Mouse (Mus musculus): Measurements from ENCODE around the gene St6galnac5. TPM values are rescaled to one million over a fixed set of nuclear protein-coding genes. Genes with fewer than 3 reads are reported as not detected.

Gene St6galnac5
- polyA plus RNA-seq, 1 experiment = 0.03 TPM

DNA sequence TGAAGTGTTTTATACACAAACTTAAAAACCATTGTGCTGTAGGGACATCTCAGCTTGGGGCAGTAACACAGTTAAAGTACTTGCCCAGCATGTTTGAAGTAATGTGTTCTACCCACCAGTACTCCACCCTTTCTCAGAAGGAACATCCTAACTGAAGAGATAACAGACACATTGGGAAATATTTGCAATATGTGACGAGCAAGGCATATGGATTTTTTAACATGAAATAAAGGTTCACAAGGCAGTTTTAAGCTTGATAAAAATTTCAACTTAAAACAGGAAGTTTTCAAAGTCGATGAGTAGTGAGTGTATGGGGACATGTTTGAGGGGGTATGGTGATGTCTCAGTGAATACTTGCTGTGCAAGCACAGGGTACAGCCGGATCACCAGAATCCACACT, 45.7 kb downstream of the St6galnac5 start:
- Histone ChIP-seq H3K4me3 (replicated peaks) (no peak overlapping the region), H3K9me3 (peaks cover 12% of the 10 kb centered on the region), H3K27me3 (replicated peaks) (peaks cover 1% of the 10 kb centered on the region), H3K4me1 (peaks cover 60% of the 10 kb centered on the region), H3K36me3 (replicated peaks; ENCODE audit: low read length) (peaks cover 19% of the 10 kb centered on the region)
- TF ChIP-seq FLI1 (IDR thresholded peaks at IDR 0.05; ENCODE audit: low read length) (no peak), GATA1 (IDR thresholded peaks at IDR 0.05; ENCODE audit: borderline replicate concordance, low read length) (no peak)

GRCm38 (mm10) chr3:152933737-152934136, 48.3 kb downstream of the St6galnac5 start:
- H3K27me3 ChIP-seq (replicated peaks) = peaks cover 1% of the 10 kb centered on the region
- H3K4me3 ChIP-seq (replicated peaks) = no peak overlapping the region
- TF ChIP-seq FLI1 (IDR thresholded peaks at IDR 0.05; ENCODE audit: low read length) (no peak), GATA1 (IDR thresholded peaks at IDR 0.05; ENCODE audit: borderline replicate concordance, low read length) (no peak)
- peaks cover 62% of the 10 kb centered on the region for H3K4me1 ChIP-seq
- H3K9me3 ChIP-seq = peaks cover 13% of the 10 kb centered on the region
- peaks cover 25% of the 10 kb centered on the region for H3K36me3 ChIP-seq (replicated peaks; ENCODE audit: low read length)

DNA sequence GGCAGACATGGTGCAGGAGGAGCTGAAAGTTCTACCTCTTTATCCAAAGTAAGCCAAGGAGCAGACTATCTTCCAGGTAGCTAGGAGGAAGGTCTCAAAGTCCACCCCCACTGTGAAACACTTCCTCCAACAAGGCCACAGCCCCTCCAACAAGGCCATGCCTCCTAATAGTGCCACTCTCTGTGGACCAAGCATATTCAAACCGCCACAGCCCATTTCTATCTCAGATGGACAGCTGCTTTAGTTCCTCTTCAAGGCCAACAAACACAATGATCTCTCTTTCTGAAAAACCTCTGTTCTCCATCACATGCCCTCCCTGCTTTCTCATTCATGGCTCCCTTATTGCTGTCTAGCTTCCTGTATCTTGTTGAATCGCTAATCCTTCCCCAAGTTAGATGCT, 49.5 kb downstream of the St6galnac5 start:
- H3K36me3 ChIP-seq (replicated peaks; ENCODE audit: low read length) = peaks cover 25% of the 10 kb centered on the region
- peaks cover 74% of the 10 kb centered on the region for H3K4me1 ChIP-seq
- peaks cover 13% of the 10 kb centered on the region for H3K9me3 ChIP-seq
- TF ChIP-seq FLI1 (IDR thresholded peaks at IDR 0.05; ENCODE audit: low read length) = no peak
- no peak for TF ChIP-seq GATA1 (IDR thresholded peaks at IDR 0.05; ENCODE audit: borderline replicate concordance, low read length)
- peaks cover 1% of the 10 kb centered on the region for H3K27me3 ChIP-seq (replicated peaks)
- H3K4me3 ChIP-seq (replicated peaks) = no peak overlapping the region

DNA sequence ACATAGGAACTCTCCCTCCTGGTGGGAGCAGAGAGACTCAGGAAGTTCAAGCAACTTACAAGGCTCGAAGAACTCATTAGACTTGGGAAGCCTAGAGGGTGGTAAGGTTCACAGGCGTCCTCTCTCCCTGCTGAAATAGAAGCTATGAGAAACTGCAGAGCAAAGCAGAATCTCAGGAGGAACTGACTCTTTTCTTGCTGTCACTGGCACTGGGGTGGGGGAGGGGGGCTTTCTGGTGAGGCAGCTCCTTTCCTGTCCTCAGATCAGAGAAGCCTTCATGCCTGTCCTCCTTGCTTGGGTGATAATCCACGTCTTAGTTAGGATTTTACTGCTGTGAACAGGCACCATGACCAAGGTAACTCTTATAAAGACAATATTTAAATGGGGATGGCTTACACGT, 50.0 kb downstream of the St6galnac5 start:
- H3K9me3 ChIP-seq = peaks cover 13% of the 10 kb centered on the region
- peaks cover 25% of the 10 kb centered on the region for H3K36me3 ChIP-seq (replicated peaks; ENCODE audit: low read length)
- H3K4me3 ChIP-seq (replicated peaks) = no peak overlapping the region
- H3K4me1 ChIP-seq = peaks cover 78% of the 10 kb centered on the region
- no peak for TF ChIP-seq FLI1 (IDR thresholded peaks at IDR 0.05; ENCODE audit: low read length)
- TF ChIP-seq GATA1 (IDR thresholded peaks at IDR 0.05; ENCODE audit: borderline replicate concordance, low read length) = no peak
- H3K27me3 ChIP-seq (replicated peaks) = peaks cover 1% of the 10 kb centered on the region

GRCm38 (mm10) chr3:152931354-152931753, 50.7 kb downstream of the St6galnac5 start:
- H3K4me3 ChIP-seq (replicated peaks) = no peak overlapping the region
- peaks cover 25% of the 10 kb centered on the region for H3K36me3 ChIP-seq (replicated peaks; ENCODE audit: low read length)
- TF ChIP-seq FLI1 (IDR thresholded peaks at IDR 0.05; ENCODE audit: low read length) = no peak
- TF ChIP-seq GATA1 (IDR thresholded peaks at IDR 0.05; ENCODE audit: borderline replicate concordance, low read length) = no peak
- peaks cover 82% of the 10 kb centered on the region for H3K4me1 ChIP-seq
- H3K27me3 ChIP-seq (replicated peaks) = peaks cover 1% of the 10 kb centered on the region
- peaks cover 13% of the 10 kb centered on the region for H3K9me3 ChIP-seq

DNA sequence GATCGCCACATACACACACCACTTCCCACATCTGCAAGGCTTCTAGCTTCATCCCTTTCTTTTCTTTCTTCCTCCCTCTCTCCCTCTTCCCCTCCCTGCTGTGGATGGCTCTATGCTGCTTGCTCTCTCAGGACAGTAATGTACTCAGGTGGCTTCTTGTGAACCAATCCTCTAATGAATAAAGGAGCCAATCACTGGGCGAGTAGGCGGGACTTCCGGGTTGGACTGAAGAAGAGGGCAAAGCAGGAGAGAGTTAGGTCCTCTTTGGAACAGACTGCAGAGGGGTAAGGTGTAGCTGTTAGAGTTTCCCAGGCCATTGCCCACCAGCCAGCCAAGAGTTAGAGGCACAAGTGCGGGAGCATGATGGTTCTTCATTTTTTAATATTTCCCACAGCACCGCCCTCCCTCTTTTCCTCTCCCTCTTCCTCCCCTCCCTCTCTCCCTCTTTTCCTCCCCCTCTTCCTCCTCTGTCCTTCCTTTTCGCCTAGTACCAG, 52.2 kb downstream of the St6galnac5 start:
- Histone ChIP-seq H3K27me3 (replicated peaks) (peaks cover 1% of the 10 kb centered on the region), H3K9me3 (peaks cover 13% of the 10 kb centered on the region), H3K4me1 (peaks cover 89% of the 10 kb centered on the region), H3K4me3 (replicated peaks) (no peak overlapping the region), H3K36me3 (replicated peaks; ENCODE audit: low read length) (peaks cover 23% of the 10 kb centered on the region)
- no peak for TF ChIP-seq GATA1 (IDR thresholded peaks at IDR 0.05; ENCODE audit: borderline replicate concordance, low read length)
- no peak for TF ChIP-seq FLI1 (IDR thresholded peaks at IDR 0.05; ENCODE audit: low read length)

DNA sequence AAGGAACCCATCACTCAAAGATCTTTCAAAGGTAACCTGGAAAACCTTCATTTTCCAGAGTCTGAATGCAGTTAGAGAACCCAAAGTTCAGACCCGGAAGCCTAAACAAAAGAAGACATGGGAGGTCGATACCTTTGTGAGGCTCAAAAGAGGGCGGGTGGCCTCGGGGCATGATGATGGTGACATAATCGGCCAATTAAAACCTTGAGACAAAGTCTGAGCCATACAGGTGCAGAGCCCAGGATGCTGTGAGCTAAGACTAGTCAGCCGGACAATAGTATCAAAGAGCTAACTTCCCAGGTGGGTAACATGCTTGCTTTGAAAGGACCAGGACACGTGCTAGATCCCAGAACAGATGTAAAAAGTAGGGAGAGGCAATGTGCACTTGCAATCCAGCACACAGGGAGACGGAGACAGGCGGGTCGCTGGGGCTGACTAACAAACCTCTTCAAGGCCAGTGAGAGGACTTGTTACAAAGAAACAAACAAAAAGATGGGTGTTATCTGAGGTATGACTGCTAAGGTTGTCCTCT, 52.7 kb downstream of the St6galnac5 start:
- H3K9me3 ChIP-seq = peaks cover 13% of the 10 kb centered on the region
- H3K36me3 ChIP-seq (replicated peaks; ENCODE audit: low read length) = peaks cover 23% of the 10 kb centered on the region
- H3K4me3 ChIP-seq (replicated peaks) = no peak overlapping the region
- peaks cover 1% of the 10 kb centered on the region for H3K27me3 ChIP-seq (replicated peaks)
- TF ChIP-seq FLI1 (IDR thresholded peaks at IDR 0.05; ENCODE audit: low read length) (no peak), GATA1 (IDR thresholded peaks at IDR 0.05; ENCODE audit: borderline replicate concordance, low read length) (no peak)
- peaks cover 89% of the 10 kb centered on the region for H3K4me1 ChIP-seq

GRCm38 (mm10) chr3:152928287-152928975, 53.6 kb downstream of the St6galnac5 start:
- no peak for TF ChIP-seq GATA1 (IDR thresholded peaks at IDR 0.05; ENCODE audit: borderline replicate concordance, low read length)
- TF ChIP-seq FLI1 (IDR thresholded peaks at IDR 0.05; ENCODE audit: low read length) = no peak
- H3K4me1 ChIP-seq = peaks cover 89% of the 10 kb centered on the region
- H3K27me3 ChIP-seq (replicated peaks) = peaks cover 4% of the 10 kb centered on the region
- peaks cover 13% of the 10 kb centered on the region for H3K9me3 ChIP-seq
- H3K4me3 ChIP-seq (replicated peaks) = peak overlapping the region; percentile 50
- H3K36me3 ChIP-seq (replicated peaks; ENCODE audit: low read length) = peaks cover 24% of the 10 kb centered on the region

- peaks cover 3% of the 10 kb centered on the region for H3K27me3 ChIP-seq (replicated peaks)
- H3K4me3 ChIP-seq (replicated peaks) = peak overlapping the region; percentile 26
- H3K9me3 ChIP-seq = no peaks in the 10 kb centered on the region
- peaks cover 94% of the 10 kb centered on the region for H3K4me1 ChIP-seq
- peaks cover 23% of the 10 kb centered on the region for H3K36me3 ChIP-seq (replicated peaks; ENCODE audit: low read length)
- no peak for TF ChIP-seq GATA1 (IDR thresholded peaks at IDR 0.05; ENCODE audit: borderline replicate concordance, low read length)
- no peak for TF ChIP-seq FLI1 (IDR thresholded peaks at IDR 0.05; ENCODE audit: low read length)
Observed at GRCm38 (mm10) chr3:152926166-152926565, 55.9 kb downstream of the St6galnac5 start.

DNA sequence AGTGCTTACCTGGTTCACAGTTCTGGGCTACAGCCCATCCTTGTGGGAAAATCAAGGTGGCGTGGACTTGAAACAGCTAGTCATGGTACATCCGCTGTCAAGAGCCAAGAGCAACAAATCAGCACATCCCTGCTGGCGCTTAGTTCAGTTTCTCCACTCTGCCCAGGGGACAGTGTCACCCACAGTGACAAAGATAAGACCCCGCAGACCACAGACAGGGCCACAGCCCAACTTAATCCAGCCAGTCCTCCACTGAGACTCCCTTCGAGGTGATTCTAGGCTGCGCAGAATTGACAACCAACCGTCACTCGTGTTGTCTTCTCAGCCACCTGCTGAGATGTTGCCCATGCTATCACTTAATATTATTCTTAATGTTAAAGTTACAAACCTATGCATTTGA, 56.7 kb downstream of the St6galnac5 start:
- H3K4me1 ChIP-seq = peaks cover 99% of the 10 kb centered on the region
- peaks cover 24% of the 10 kb centered on the region for H3K36me3 ChIP-seq (replicated peaks; ENCODE audit: low read length)
- TF ChIP-seq FLI1 (IDR thresholded peaks at IDR 0.05; ENCODE audit: low read length) = no peak
- no peak for TF ChIP-seq GATA1 (IDR thresholded peaks at IDR 0.05; ENCODE audit: borderline replicate concordance, low read length)
- H3K4me3 ChIP-seq (replicated peaks) = no peak overlapping the region
- no peaks in the 10 kb centered on the region for H3K9me3 ChIP-seq
- H3K27me3 ChIP-seq (replicated peaks) = peaks cover 3% of the 10 kb centered on the region
